Mouse (Mus musculus) cerebral cortex, adult 2 months (tissue): Measurements from ENCODE around the gene 4930523C07Rik.

Source experiments
- WGBS: fragments of 180-500 bp; shearing (Covaris S2); methylation state at CpG from one replicate; pipeline ENCODE4 v1.1.7; 2018; 5-methylcytosine and 5-hydroxymethylcytosine counted together

Gene 4930523C07Rik

GRCm38 (mm10) chr1:160045971-160046370, 1.8 kb downstream of the 4930523C07Rik start:
- WGBS: 82% methylated on average over 5 of the region's 5 CpGs

- WGBS: 85% methylated on average over 4 of the region's 4 CpGs
These were observed 2.6 kb downstream of the 4930523C07Rik start for GRCm38 (mm10) chr1:160046786-160047185.

GRCm38 (mm10) chr1:160047481-160047931, 3.3 kb downstream of the 4930523C07Rik start:
- WGBS: 87% methylated on average over 7 of the region's 7 CpGs

GRCm38 (mm10) chr1:160049131-160049880, 5.1 kb downstream of the 4930523C07Rik start:
- WGBS: 81% methylated on average over 5 of the region's 5 CpGs

GRCm38 (mm10) chr1:160050898-160051297, 6.7 kb downstream of the 4930523C07Rik start:
- 54% methylated on average over 6 of the region's 6 CpGs for WGBS

- WGBS: 92% methylated on average over 2 of the region's 2 CpGs
These were observed 8.6 kb downstream of the 4930523C07Rik start for GRCm38 (mm10) chr1:160052556-160053315.

GRCm38 (mm10) chr1:160053510-160054305, 9.5 kb downstream of the 4930523C07Rik start:
- 79% methylated on average over 5 of the region's 5 CpGs for WGBS

GRCm38 (mm10) chr1:160054366-160055078, 10.3 kb downstream of the 4930523C07Rik start:
- 68% methylated on average over 5 of the region's 5 CpGs for WGBS

- WGBS: 88% methylated on average over 3 of the region's 3 CpGs
These were observed 13.5 kb downstream of the 4930523C07Rik start for GRCm38 (mm10) chr1:160057657-160058056.

- WGBS: 76% methylated on average over 1 of the region's 1 CpGs
These were observed 15.7 kb downstream of the 4930523C07Rik start for GRCm38 (mm10) chr1:160059908-160060307.

GRCm38 (mm10) chr1:160060542-160060941, 16.4 kb downstream of the 4930523C07Rik start:
- WGBS: 55% methylated on average over 6 of the region's 6 CpGs

GRCm38 (mm10) chr1:160061321-160061720, 17.1 kb downstream of the 4930523C07Rik start:
- 86% methylated on average over 5 of the region's 5 CpGs for WGBS

- 64% methylated on average over 3 of the region's 3 CpGs for WGBS
These were observed 17.7 kb downstream of the 4930523C07Rik start for GRCm38 (mm10) chr1:160061725-160062366.

- 82% methylated on average over 7 of the region's 7 CpGs for WGBS
These were observed 20.5 kb downstream of the 4930523C07Rik start for GRCm38 (mm10) chr1:160064547-160065144.

- 67% methylated on average over 14 of the region's 14 CpGs for WGBS
These were observed 34.9 kb downstream of the 4930523C07Rik start for GRCm38 (mm10) chr1:160078882-160079661.

- WGBS: 40% methylated on average over 2 of the region's 2 CpGs
These were observed 36.7 kb downstream of the 4930523C07Rik start for GRCm38 (mm10) chr1:160080800-160081436.

GRCm38 (mm10) chr1:160082647-160083046, 38.5 kb downstream of the 4930523C07Rik start:
- WGBS: 74% methylated on average over 1 of the region's 1 CpGs

- 92% methylated on average over 1 of the region's 1 CpGs for WGBS
These were observed 40.1 kb downstream of the 4930523C07Rik start for GRCm38 (mm10) chr1:160084239-160084638.

- 90% methylated on average over 2 of the region's 2 CpGs for WGBS
These were observed 42.5 kb downstream of the 4930523C07Rik start for GRCm38 (mm10) chr1:160086651-160087050.
